Mouse (Mus musculus) ES-E14 (cell line): ENCODE measurements around the gene Lrguk. TPM values are rescaled to one million over a fixed set of nuclear protein-coding genes. Genes with fewer than 3 reads are reported as not detected.

ENCODE experiments used
- DNase-seq: peaks from one replicate; pipeline ENCODE4 v3.0.0-alpha.2; 2013; ENCODE audit warnings: low read depth, low spot score
- H3K27ac ChIP-seq: 2 replicates; pipeline ENCODE4 v1.5.1; 2012; ENCODE audit warnings: low read depth, mild to moderate bottlenecking, low read length, moderate library complexity, mixed read lengths; ENCODE audit not compliant: poor library complexity, insufficient read depth, severe bottlenecking
- H3K36me3 ChIP-seq: 2 replicates; pipeline ENCODE4 v1.6.1; 2012; ENCODE audit warnings: mild to moderate bottlenecking, low read length, moderate library complexity, mixed read lengths; ENCODE audit not compliant: control insufficient read depth, poor library complexity, insufficient read depth, severe bottlenecking
- H3K4me1 ChIP-seq, 2 experiments: fragments of 150-350 bp in 1 of 2; sonication (generic) in 1 of 2; 2 replicates each; pipeline ENCODE4 v1.6.1; 2012; ENCODE audit warnings: low read length in 2 of 2, mild to moderate bottlenecking in 1 of 2, mixed read lengths in 1 of 2; ENCODE audit not compliant: control insufficient read depth in 2 of 2, insufficient read depth in 2 of 2, poor library complexity in 1 of 2
- H3K4me3 ChIP-seq, 2 experiments: fragments of 150-350 bp in 1 of 2; sonication (generic) in 1 of 2; 2 replicates each; pipeline ENCODE4 v1.5.1; 2012; ENCODE audit warnings: low read length in 2 of 2, low read depth in 1 of 2, mild to moderate bottlenecking in 1 of 2, mixed read lengths in 1 of 2; ENCODE audit not compliant: insufficient read depth in 1 of 2, poor library complexity in 1 of 2, severe bottlenecking in 1 of 2
- H3K9ac ChIP-seq: 2 replicates; pipeline ENCODE4 v1.6.1; 2012; ENCODE audit warnings: low read depth, mild to moderate bottlenecking, low read length, mixed read lengths; ENCODE audit not compliant: poor library complexity, insufficient read depth, severe bottlenecking
- H3K9me3 ChIP-seq: fragments of 150-350 bp; sonication (generic); 2 replicates; pipeline ENCODE4 v1.6.1; 2012; ENCODE audit warnings: low read depth, mild to moderate bottlenecking, low read length; ENCODE audit not compliant: control insufficient read depth, insufficient read depth
- CHD2 ChIP-seq: IDR thresholded peaks from 2 replicates; pipeline ENCODE4 v1.6.1; 2014; ENCODE audit warnings: mild to moderate bottlenecking, low read depth, low read length, inconsistent platforms
- HCFC1 ChIP-seq: IDR thresholded peaks from 2 replicates; pipeline ENCODE4 v1.6.1; 2012; ENCODE audit warnings: low read length, inconsistent platforms, borderline replicate concordance; ENCODE audit not compliant: insufficient read depth
- MAFK ChIP-seq: IDR thresholded peaks from 2 replicates; pipeline ENCODE4 v1.6.1; 2014; ENCODE audit warnings: mild to moderate bottlenecking, low read depth, low read length, inconsistent platforms; ENCODE audit not compliant: insufficient read depth
- ZC3H11A ChIP-seq: IDR thresholded peaks from 2 replicates; pipeline ENCODE4 v1.6.1; 2012; ENCODE audit warnings: low read depth, mild to moderate bottlenecking, inconsistent platforms, low read length, borderline replicate concordance
- ZNF384 ChIP-seq: IDR thresholded peaks from 2 replicates; pipeline ENCODE4 v1.6.1; 2012; ENCODE audit warnings: low read depth, low read length, inconsistent platforms
- in situ Hi-C, 2 experiments: fragments of 600-800 bp; cut with MboI; formaldehyde crosslinking; loops; one replicate each; pipeline ENCODE4 v1.15.1; 2025; ENCODE audit warnings: low sequenced_read_pairs in 2 of 2, inconsistent platforms in 1 of 2; ENCODE audit not compliant: unreplicated experiment in 2 of 2
- total RNA-seq: library from RNA; depleted of rRNA; stranded (reverse); fragments of 300-350 nt; gene quantifications from 2 replicates; pipeline ENCODE4 v1.2.3, GENCODE M21; 2012

Lrguk gene
- total RNA-seq, 1 experiment = 2.0 TPM

DNA sequence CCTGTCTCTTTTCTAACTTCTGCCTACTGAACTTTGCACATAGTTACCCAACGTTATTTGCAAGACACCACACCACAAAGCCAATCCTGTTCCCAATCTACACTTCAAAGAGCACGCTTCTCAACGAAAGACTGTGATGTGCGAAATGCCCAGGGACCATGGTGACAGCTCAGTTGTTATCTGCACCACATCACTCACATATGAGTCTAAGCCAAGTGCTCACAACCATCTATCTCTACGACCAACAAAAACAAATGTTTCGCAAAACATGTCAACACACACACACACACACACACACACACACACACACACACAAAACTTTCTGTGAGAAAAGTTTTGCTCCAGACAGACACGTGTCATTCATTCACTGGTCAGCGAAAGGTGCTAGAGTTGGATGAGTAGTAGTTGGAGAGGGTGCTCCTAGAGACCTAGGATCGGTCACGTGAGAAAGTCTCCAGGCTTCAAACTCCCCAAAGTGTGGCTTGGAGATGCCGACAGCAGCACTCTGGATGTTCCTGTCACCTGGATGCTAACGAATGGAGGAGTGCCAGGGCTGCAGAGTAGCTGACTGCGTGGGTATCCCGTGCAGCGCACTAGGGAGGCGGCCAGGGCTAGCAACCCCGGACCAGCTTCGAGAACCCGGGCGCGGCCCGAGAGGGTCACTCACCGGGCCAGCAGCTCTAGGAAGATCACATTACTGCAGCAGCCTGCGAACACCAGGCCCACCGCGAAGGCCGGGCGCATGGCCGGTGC lies 147.0 kb downstream of the Lrguk start:
- TF ChIP-seq ZC3H11A = no peak
- TF ChIP-seq ZNF384 = no peak
- no peak for TF ChIP-seq MAFK
- no peak for TF ChIP-seq HCFC1
- no peak for TF ChIP-seq CHD2
- no peak for DNase-seq
- Histone ChIP-seq H3K4me3 (peak overlapping the region; percentile 76 to 92), H3K9ac (peak overlapping the region; percentile 90), H3K4me1 (peaks cover 6 to 10% of the 10 kb centered on the region in 2 experiments; a peak in 3 of 4 replicates), H3K36me3 (no peaks in the 10 kb centered on the region; the same call in 1 of the 2 replicates), H3K27ac (0 out of 2 replicates have a peak overlapping the region, but pooled peaks have one; percentile 15), H3K9me3 (no peaks in the 10 kb centered on the region)
- in situ Hi-C loops = no loop called here

DNA sequence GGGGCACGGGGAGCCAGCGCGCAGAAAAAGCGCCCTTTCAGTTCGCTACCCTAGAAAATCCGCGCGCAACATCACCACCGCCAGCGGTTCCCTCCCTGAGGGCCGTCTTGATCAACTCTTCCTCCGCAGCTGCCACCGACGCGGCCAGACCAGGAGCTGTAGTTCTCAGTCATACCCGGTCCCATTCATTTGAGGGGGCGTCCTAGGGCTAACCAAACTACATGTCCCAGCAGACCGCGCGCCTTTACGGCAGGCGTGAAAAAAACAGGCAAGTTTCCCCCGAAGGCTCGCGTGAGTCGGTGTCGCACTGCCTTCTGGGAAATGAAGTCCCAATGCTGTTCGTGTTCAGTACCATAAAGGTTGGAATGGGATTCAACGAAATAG lies 147.6 kb downstream of the Lrguk start, which contains the start of gene Slc35b4:
TSS of gene Slc35b4 (minus strand) at position 248 of the 384 bp plus-strand sequence.
- Histone ChIP-seq H3K9ac (peak within 1 kb of the TSS; percentile 90), H3K9me3 (no peaks in the 10 kb centered on the region), H3K27ac (0 out of 2 replicates have a peak within 1 kb of the TSS, but pooled peaks have one; percentile 15), H3K4me1 (peaks cover 6 to 8% of the 10 kb centered on the region in 2 experiments; a peak in 3 of 4 replicates), H3K36me3 (no peaks in the 10 kb centered on the region; the same call in 1 of the 2 replicates), H3K4me3 (peak within 1 kb of the TSS; percentile 76 to 92)
- in situ Hi-C loops = no loop called here
- DNase-seq = peak; percentile 95
- TF ChIP-seq ZC3H11A (no peak), CHD2 (peak; percentile 99), ZNF384 (peak; percentile 98), MAFK (0 out of 2 replicates have a peak, but pooled peaks have one; percentile 19), HCFC1 (peak; percentile 100)

DNA sequence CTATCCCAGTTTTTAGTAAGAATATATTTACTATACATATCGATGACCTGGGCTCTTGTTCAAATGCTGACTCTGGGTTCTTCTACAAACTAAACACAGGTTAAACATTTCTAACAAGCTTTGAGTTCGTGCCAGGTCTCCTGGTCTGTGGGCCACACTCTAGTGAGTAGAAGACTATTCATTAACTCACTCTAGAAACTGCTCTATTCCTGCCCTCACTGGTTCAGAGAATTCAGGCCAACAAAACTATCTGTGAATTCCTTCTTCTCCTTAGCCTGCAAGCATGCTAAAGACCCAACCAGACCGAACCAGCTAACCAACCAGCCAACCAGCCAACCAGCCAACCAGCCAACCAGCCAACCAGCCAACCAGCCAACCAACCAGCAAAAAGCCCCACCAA lies 149.8 kb downstream of the Lrguk start:
- peaks cover 5 to 9% of the 10 kb centered on the region in 2 experiments; a peak in 3 of 4 replicates for H3K4me1 ChIP-seq
- no peak overlapping the region for H3K9ac ChIP-seq
- no peak overlapping the region for H3K27ac ChIP-seq
- in situ Hi-C loops = no loop called here
- H3K36me3 ChIP-seq = no peaks in the 10 kb centered on the region
- DNase-seq = no peak
- no peaks in the 10 kb centered on the region for H3K9me3 ChIP-seq
- no peak overlapping the region for H3K4me3 ChIP-seq
- TF ChIP-seq HCFC1 (no peak), CHD2 (no peak), ZC3H11A (no peak), MAFK (no peak), ZNF384 (no peak)

DNA sequence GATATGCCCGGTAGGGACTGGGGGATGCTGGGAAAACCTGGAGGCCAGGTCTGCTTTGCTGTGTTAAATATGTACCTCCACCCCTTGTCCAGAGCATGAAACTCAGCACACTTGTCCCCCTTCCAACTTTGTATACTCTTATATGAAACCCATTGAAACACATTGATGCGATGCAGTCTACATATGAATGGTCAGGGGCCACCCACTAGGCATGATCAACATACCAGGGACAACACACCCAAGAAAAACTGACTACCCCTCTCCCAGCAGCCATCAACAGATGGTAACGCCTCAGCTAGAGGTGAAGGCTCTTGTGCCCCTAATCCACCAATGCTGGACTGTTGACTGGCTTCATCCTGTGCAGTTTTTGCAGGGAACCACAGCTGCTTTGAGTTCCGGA lies 150.7 kb downstream of the Lrguk start:
- no peak overlapping the region for H3K4me3 ChIP-seq
- H3K9ac ChIP-seq = no peak overlapping the region
- peaks cover 5 to 9% of the 10 kb centered on the region in 2 experiments; a peak in 3 of 4 replicates for H3K4me1 ChIP-seq
- DNase-seq = no peak
- H3K36me3 ChIP-seq = no peaks in the 10 kb centered on the region
- TF ChIP-seq MAFK (no peak), HCFC1 (no peak), CHD2 (no peak), ZC3H11A (no peak), ZNF384 (no peak)
- H3K27ac ChIP-seq = no peak overlapping the region
- in situ Hi-C loops = no loop called here
- no peaks in the 10 kb centered on the region for H3K9me3 ChIP-seq
